Mouse (Mus musculus) heart, postnatal 25 days (tissue): ENCODE measurements around the gene Fry. TPM values are rescaled to one million over a fixed set of nuclear protein-coding genes. Genes with fewer than 3 reads are reported as not detected.

Source experiments
- DNase-seq: peaks from one replicate; pipeline ENCODE4 v3.0.0; 2022; ENCODE audit warnings: low spot score
- intact Hi-C: fragments of 180-260 bp; cut with DNase I; formaldehyde crosslinking; loops from one replicate; pipeline ENCODE4 v1.15.1; 2025
- total RNA-seq, 2 experiments: library from RNA; stranded (reverse); gene quantifications; 2 replicates each; pipeline ENCODE4 v1.2.3; 2021

The Fry gene
- total RNA-seq, 2 experiments from 2014 or later: 120 to 150 TPM

DNA sequence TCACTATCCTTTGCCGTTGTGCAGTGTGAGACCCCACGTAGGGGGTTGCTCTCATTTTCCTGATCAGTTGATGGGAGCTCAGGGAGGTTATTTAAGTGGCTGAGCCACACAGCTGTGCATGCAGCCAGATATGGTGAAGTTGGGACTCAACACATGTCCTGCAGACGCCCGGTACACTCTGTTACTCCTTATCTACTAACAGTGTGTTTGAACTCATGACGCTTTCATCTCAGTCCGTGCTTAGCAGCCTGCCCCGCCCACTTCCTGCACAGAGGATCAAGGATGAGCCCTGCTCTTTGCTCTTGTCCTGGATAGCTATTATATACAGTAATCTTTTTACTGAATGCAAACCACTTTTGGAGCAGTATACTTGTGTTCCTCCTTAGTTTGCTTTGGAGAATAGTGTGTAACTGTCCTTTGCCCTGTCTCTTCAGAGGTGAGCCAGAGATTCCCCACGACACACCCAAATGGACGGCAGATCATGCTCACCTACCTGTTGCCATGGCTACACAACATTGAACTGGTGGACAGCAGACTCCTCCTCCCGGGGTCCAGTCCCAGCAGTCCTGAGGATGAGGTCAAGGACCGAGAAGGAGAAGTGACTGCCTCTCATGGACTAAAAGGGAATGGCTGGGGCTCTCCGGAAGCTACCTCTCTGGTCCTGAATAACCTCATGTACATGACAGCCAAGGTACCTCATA is 294.5 kb downstream of the Fry start:
- intact Hi-C loops: no loop called here
- DNase-seq: no peak

DNA sequence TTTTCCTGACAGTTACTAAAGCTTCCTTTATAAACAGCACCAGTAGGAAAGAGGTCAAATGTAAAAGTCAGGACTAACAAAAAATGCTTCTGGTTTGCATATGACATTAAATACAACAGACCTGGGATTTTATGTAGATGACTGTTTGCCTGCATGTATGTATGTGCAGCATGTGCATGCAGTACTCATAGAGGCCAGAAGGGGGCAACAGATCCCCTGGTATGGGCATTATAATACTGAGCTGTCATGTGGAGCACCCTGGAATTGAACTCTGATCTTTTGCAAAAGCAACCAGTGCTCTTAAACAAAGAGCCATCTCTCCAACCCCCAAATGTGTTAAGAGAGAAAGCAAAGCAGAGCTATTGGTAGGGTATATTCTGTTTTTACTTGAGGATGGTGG is 296.4 kb downstream of the Fry start:
- intact Hi-C loops: no loop called here
- no peak for DNase-seq

DNA sequence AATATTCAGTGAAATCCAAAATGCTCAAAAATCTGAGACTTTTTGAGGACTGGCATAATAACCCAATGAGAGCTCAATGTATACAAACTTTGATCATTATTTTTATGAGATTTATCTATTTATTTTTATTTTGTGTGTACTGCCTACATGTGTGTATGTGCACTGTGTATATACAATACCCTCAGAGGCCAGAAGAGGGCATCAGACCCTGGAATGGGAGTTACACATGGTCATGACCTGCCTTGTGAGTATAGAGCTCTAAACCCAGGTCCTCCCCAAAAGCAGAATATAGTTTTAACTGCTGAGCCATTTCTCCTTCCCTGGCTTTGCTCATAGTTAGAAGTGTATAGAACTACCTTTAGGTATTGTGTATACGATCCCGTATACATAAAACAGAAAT is 298.8 kb downstream of the Fry start:
- intact Hi-C loops: no loop called here
- DNase-seq: no peak

DNA sequence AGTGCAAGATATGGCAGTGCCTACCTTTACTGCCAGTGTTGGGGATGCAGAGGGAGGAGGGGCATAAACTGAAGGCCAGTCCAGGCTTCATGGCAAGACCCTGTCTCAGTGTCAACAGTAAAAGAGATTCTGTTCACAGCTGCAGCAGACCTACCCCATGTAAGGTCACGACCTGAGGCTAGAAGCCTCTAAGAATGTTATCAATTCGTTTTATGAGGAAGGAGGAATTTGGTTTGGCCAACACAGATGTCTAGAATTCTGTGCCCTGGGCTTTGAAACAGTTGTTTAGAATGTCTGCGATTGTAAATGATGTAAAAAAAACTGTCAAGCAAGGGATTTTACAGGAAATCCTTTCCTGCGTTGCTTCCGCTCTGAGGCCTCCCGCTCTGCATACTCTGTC is 299.6 kb downstream of the Fry start:
- intact Hi-C loops: no loop called here
- no peak for DNase-seq

DNA sequence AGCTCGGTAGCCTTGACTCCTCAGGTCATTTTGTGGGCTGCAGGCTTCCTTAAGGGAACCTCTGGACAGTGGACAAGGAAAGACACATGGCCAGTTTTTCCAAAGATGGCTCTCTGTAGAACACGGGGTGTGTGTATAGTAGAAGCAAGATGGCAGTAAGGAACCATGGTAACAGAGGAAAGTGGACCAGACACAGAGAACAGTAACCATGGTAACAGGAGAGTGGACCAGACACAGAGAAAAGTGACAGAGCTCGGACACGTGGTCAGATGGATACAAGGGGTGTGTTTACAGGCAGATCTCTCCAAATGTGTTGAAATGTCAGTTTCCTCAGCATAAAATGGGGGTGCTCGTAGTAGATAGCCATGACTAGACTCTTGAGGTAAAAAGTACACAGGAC is 306.6 kb downstream of the Fry start:
- DNase-seq: no peak
- intact Hi-C loops: loop anchor here (5.0 kb wide), 1 partner anchor 258 kb away; no protein-coding TSS in a partner anchor

DNA sequence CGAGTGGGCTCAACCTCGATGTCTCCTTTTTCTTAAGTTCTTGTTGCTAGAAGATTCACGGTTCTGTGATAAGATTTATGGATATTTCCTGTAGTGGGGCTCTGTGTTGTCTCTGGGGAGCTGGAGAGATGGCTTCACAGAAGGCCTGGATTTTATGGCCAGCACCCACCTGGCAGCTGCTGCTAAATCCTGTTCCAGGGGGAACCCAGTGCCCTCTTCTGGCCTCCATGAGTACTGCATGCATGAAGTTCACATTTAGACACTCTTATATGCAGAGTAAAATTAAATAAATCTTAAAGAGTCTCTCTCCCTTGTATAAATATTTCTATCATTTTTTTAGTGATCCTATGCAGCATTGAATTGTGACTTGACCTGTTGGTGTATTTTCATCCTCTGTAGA is 308.1 kb downstream of the Fry start:
- DNase-seq: no peak
- intact Hi-C loops: loop anchor here (2.0 to 5.0 kb wide), 2 partner anchors 194 to 259 kb away; no protein-coding TSS in a partner anchor

DNA sequence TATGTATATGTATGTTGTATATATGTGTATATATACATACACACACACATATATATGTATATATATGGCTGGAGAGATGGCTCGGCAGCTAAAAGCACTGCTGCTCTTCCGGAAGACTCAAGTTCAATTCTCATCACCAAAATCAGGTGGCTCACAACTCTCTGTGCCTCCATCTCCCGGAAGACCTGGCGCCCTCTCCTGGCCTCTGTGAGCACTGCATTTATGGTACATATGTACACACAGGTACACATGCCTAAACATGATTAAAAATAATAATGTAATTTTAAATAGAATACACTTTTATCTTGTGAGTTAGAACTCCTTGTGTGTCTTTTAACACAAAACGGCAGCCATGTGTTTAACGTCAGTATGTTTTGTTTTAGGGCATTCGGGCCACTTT is 312.8 kb downstream of the Fry start:
- no peak for DNase-seq
- intact Hi-C loops: no loop called here

DNA sequence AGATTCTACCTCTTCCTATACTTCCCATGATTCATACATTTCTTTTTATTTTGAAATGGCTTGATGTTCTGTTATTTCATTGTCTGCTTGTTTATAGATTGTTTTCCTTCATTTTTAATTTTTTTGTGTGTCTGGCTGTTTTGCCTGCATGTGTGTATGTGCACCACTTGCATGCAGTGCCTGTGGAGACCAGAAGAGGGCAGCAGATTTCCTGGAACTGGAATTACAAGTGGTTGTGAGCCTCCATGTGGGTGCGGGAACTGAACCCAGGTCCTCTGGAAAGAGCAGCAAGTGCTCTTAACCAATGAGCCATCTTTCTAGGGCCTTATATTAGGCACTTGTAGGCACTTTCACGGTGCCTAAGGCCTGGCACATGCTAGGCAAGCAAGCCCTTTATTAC is 314.5 kb downstream of the Fry start:
- intact Hi-C loops: no loop called here
- no peak for DNase-seq

DNA sequence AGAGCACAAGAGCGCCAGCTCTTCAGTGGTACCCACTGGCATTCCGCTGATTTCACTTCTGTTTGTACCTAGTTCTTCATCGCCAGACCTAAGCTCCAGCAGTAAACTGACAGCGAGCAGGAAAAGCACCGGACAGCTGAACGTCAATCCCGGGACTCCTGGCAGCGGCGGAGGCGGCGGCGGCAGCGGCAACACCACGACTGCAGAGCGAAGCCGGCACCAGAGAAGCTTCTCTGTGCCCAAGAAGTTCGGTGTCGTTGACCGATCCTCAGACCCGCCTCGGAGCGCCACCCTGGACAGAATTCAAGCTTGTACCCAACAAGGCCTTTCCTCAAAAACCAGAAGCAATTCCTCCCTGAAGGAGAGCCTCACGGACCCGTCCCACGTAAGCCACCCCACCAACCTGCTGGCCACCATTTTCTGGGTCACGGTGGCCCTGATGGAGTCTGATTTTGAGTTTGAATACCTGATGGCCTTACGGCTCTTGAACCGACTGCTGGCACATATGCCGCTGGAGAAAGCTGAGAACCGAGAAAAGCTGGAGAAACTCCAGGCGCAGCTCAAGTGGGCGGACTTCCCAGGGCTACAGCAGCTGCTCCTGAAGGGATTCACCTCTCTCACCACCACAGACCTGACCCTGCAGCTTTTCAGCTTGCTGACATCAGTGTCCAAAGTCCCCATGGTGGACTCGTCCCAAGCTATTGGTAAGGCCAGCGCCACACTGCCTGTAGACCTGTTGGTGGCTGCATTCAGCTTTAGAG is 318.4 kb downstream of the Fry start:
- intact Hi-C loops: no loop called here
- DNase-seq: no peak

DNA sequence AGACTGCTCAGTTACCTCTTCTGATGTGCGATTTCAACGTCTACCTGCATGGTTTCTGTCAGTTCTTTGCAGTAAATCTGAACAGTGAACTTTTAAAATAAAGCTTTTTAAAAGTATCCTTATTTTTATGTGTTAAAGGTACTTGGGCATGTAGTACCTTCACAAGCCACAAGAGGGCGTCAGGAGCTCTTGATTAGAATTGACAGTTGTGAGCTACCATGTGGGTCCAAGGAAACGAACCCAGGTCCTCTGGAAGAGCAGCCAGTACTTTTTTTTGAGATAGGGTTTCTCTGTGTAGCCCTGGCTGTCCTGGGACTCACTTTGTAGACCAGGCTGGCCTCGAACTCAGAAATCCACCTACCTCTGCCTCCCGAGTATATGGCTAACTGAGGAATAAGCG is 323.2 kb downstream of the Fry start:
- no peak for DNase-seq
- intact Hi-C loops: loop anchor here (2.0 kb wide), 2 partner anchors 43 to 53 kb away; no protein-coding TSS in a partner anchor

DNA sequence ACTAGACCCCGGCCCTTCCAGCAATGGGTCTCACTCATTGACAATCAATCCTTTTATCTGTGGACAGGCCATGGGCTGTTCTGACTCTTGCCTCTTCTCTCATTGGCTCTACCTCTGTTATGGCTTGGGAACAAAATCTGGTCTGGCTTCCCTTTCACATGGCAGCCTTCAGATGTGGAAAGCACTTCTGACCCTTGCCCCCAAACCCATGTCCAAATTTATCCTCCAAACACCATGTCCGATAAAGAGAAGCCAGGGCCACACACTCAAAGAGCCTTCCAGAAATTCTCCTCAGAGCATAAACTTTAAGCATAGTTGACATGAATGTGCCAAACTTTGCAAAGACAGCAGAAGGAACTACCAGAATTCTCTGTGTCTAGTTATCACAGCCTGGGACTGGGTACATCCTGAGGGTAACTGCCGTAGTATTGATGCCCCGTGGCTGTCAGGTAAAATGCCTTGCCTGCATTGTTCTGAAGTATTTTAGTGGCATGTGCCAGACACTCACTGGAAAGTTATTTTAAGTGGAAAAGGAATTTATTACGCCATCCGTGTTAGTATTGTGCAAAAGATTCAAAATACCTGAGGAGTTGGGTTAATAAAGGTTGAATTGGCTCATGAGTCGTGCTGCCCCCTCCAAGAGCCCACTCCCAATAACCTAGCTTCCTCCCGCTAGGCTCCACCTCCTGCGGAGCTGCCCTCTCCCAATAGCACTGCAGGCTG is 333.0 kb downstream of the Fry start:
- intact Hi-C loops: loop anchor here (10.0 kb wide), 1 partner anchor 213 kb away; the partner anchor contains the start of gene N4bp2l2
- DNase-seq: no peak

DNA sequence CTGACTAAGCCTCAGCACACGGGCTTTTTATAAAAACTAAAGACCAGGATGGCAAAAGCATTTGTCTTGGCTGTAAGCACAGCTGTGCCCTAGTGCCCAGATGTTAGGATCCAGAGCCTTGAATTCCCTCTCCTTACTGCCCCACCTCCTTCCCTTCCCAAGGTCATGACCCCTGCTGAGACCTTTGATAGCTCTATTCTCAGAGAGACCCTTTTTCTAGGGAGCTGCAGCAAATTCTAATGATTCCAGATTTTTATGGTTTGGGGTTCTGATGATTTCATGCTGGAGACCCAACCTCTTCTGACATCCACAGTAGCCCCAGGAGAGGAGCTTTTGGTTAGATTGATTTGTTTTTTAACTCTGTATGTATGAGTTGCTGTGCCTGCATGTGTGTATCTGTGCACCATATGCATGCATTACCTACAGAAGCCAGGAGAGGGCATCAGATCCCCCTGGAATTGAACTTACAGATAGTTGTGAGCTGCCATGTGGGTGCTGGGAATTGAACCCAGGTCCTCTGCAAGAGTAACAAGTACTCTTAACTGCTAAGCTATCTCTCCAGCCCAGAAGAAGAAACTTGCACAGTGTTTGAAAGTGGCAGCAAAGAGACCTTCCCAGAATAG is 333.7 kb downstream of the Fry start:
- DNase-seq: no peak
- intact Hi-C loops: loop anchor here (10.0 kb wide), 1 partner anchor 213 kb away; the partner anchor contains the start of gene N4bp2l2

DNA sequence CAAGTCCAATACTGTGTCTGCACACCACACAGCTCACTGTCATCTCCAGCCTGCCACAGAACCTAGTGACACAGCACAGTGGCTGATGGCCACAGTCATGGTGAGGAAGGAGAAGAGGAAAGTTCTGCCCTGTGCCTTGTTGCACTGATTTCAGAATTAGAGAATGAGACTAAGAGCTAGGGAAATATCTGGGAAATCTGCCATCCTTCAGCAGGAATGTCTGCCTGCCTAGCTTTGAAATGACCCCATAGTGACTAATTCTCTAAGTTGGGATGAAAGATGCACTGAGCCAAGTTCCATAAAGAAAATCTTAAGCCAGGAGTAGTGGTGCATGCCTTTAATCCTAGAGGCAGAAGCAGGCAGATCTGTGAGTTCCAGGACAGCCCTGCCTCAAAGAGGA is 334.2 kb downstream of the Fry start:
- DNase-seq: no peak
- intact Hi-C loops: loop anchor here (10.0 kb wide), 1 partner anchor 212 kb away; the partner anchor contains the start of gene N4bp2l2

DNA sequence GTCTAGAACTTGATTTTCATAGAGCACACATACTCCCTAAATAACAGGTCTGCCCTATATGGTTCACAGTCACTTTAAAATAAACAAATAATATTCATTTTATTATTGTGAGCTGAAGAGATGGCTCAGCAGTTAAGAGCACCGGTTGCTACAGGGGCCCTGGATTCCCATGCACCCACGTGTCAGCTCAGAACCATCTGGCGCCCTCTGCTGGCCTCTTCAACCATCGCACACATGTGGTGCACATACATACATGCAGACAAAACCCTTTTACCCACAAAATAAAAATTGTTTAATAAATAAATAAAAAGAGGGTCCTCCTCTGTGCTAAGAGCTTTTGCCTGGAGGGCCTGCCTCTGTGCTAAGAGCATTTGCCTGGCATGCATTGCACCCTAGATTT is 335.0 kb downstream of the Fry start:
- intact Hi-C loops: loop anchor here (10.0 kb wide), 1 partner anchor 211 kb away; the partner anchor contains the start of gene N4bp2l2
- no peak for DNase-seq

DNA sequence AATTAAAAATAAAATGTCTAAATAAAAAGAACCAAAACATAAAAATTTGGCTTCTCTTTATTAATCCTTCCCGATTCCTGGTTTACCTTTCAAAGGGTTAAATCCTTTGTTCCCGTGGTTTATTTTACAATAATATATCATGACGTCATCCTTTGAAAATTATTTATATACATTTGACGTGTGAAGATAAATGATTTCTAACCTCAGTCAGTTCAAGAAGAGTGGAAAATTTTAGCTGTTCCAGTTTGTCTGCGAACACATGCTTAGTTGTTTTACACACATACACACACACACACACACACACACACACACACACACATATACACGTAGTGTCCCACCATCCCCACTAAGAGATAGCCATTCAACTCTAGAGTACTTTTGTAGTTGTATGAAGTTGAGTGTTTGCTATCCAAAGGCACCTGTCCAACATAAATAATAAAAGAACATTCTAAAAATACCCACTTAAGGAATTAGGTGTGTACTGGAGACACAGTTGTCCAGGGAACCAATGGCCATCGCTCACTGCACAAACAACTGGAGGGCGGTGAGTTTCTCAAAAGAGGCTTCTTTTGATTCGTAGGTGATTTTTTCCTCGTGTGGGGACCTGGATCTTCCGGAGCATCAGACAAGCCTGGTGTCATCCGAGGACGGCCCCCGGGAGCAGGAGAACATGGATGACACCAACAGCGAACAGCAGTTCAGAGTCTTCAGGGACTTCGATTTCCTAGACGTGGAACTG is 338.9 kb downstream of the Fry start:
- peak; percentile 46 for DNase-seq
- intact Hi-C loops: loop anchor here (2.0 to 10.0 kb wide), 2 partner anchors 13 to 207 kb away; partner anchors contain the start of gene N4bp2l2

DNA sequence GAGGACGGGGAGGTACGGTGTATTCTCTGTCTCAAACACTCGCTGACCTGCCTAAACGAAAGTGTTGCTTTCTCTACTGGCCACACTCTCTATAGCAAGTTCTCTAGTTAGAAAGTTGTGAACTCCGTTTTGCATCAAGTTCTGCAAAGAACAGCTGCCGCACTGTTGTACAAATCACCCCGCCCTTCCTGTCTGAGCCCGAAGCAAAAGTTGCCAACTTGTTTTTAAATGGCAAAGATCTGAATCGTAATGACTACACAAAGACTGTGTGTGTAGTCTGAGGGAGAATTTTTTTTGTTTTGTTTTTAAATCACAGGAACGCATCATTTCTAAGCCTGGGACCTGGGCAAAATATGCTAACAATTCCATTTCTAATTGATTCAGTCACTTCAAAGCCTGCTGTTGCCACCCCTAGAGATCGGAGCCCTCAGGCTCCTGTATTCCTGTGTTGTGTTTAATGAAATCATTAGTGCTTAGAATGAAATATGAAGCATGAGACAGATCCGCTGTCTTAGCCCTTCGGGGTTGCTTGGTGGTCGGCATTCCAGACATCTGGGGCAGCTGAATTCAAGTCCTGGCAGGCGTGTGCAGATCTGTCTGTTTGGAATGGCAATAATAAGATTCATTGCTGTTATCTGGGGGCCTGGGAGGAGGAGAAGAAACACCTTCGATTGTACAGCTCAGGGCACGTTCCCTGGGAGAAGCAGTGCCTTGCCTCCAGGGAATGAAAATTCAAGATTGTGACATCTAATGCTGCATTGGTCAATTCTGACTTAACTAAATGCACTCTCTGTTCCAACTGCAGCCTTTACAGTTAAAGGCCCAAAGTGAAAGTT is 339.7 kb downstream of the Fry start:
- DNase-seq: peak; percentile 29
- intact Hi-C loops: loop anchor here (2.0 to 10.0 kb wide), 2 partner anchors 13 to 207 kb away; partner anchors contain the start of gene N4bp2l2

DNA sequence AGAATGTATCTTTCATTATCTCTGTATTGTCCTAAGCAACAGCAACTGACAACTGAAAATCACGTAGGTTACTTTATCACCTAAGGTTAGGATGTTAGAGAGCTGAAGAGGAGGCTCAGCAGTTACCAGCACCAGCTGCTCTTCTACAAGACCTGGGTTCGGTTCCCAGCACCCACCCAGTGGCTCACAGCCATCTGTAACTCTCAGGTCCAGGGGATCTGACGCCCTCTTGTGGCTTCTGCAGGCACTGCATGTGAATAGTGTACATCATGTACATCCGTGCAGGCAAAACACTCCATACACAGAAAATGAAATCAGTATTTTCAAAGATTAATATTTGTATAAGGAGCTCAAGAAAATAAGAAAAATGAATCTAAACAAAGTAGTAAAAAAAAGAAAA is 341.4 kb downstream of the Fry start:
- no peak for DNase-seq
- intact Hi-C loops: loop anchor here (10.0 kb wide), 1 partner anchor 205 kb away; the partner anchor contains the start of gene N4bp2l2

DNA sequence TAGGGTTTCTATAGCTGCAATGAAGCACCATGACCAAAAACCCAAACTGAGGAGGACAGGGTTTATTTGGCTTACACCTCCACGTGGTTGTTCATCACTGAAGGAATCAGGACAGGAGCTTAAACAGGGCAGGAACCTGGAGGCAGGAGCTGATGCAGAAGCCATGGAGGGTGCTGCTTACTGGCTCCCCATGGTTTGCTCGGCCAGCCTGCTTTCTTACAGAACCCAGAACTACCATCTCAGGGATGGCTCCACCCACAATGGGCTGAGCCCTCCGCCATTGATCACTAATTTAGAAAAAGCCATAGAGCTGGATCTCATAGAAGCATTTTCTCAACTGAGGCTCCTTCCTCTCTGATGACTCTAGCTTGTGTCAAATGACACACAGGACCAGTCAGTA is 346.3 kb downstream of the Fry start:
- no peak for DNase-seq
- intact Hi-C loops: no loop called here
